Mouse (Mus musculus): ENCODE measurements around the gene Ctnnd2.

- no peak for TF ChIP-seq CTCF (IDR thresholded peaks at IDR 0.05; ENCODE audit: low read depth)
- TF ChIP-seq EP300 (IDR thresholded peaks at IDR 0.05; ENCODE audit: low read depth): no peak
Measured at GRCm38 (mm10) chr15:31044983-31045382, 872.6 kb downstream of the Ctnnd2 start.

Measured in heart, postnatal 0 days (tissue).